Mouse (Mus musculus) neural tube, embryonic 15.5 days (tissue): ENCODE results near the gene Eif4e. TPM values are rescaled to one million over a fixed set of nuclear protein-coding genes. Genes with fewer than 3 reads are reported as not detected.

ENCODE experiments used
- ATAC-seq: fragments of 200-750 bp; cut with Nextera tagmentation; 2 replicates; pipeline ENCODE4 v1.8.0; 2017; ENCODE audit warnings: mild to moderate bottlenecking, moderate TSS enrichment, moderate library complexity; ENCODE audit not compliant: low FRiP score
- H3K27ac ChIP-seq: fragments of 300-500 bp; sonication (generic); replicated peaks from 2 replicates; pipeline ENCODE4 v1.5.1; 2015; ENCODE audit warnings: mild to moderate bottlenecking, inconsistent platforms
- H3K27me3 ChIP-seq: fragments of 300-500 bp; sonication (generic); replicated peaks from 2 replicates; pipeline ENCODE4 v1.6.1; 2015; ENCODE audit warnings: inconsistent platforms
- H3K36me3 ChIP-seq: fragments of 300-500 bp; sonication (generic); 2 replicates; pipeline ENCODE4 v1.6.1; 2015; ENCODE audit warnings: inconsistent platforms
- H3K4me1 ChIP-seq: fragments of 300-500 bp; sonication (generic); 2 replicates; pipeline ENCODE4 v1.6.1; 2015; ENCODE audit warnings: inconsistent platforms
- H3K4me2 ChIP-seq: fragments of 300-500 bp; sonication (generic); 2 replicates; pipeline ENCODE4 v1.6.1; 2015; ENCODE audit warnings: inconsistent platforms, mild to moderate bottlenecking, moderate library complexity
- H3K4me3 ChIP-seq: fragments of 300-500 bp; sonication (generic); replicated peaks from 2 replicates; pipeline ENCODE4 v1.5.1; 2015; ENCODE audit warnings: mild to moderate bottlenecking, inconsistent platforms
- H3K9ac ChIP-seq: fragments of 300-500 bp; sonication (generic); replicated peaks from 2 replicates; pipeline ENCODE4 v1.6.1; 2015; ENCODE audit warnings: mild to moderate bottlenecking, inconsistent platforms
- H3K9me3 ChIP-seq: fragments of 300-500 bp; sonication (generic); replicated peaks from 2 replicates; pipeline ENCODE4 v1.6.1; 2016; ENCODE audit warnings: inconsistent platforms
- WGBS: fragments of 180-500 bp; shearing (Covaris S2); methylation state at CpG from one replicate; pipeline ENCODE4 v1.1.7; 2015; ENCODE audit warnings: mixed read lengths; 5-methylcytosine and 5-hydroxymethylcytosine counted together
- polyA plus RNA-seq: library from polyadenylated mRNA; unstranded; fragments of >200 nt; fragmentation: Nextera tagmentation; extraction: Ambion mirVana; gene quantifications from 2 replicates; pipeline ENCODE4 v1.2.1, GENCODE M21; 2015

The Eif4e gene
- polyA plus RNA-seq, 1 experiment from 2014 or later = 320 TPM

- ATAC-seq = no peak
- no peak overlapping the region for H3K4me2 ChIP-seq
- no peaks in the 10 kb centered on the region for H3K36me3 ChIP-seq
- no peaks in the 10 kb centered on the region for H3K9me3 ChIP-seq
- H3K4me3 ChIP-seq = no peak overlapping the region
- WGBS = 96% methylated on average over 4 of the region's 4 CpGs
- H3K27ac ChIP-seq = no peak overlapping the region
- H3K27me3 ChIP-seq = no peaks in the 10 kb centered on the region
- H3K9ac ChIP-seq = no peak overlapping the region
- H3K4me1 ChIP-seq = peaks cover 19% of the 10 kb centered on the region
Observed at GRCm38 (mm10) chr3:138523956-138524355, 2.0 kb upstream of the Eif4e start.

GRCm38 (mm10) chr3:138525494-138525893 lies 485 bp upstream of the Eif4e start:
- no peaks in the 10 kb centered on the region for H3K9me3 ChIP-seq
- H3K4me2 ChIP-seq = peak overlapping the region; percentile 82; the same call in 1 of the 2 replicates
- H3K4me1 ChIP-seq = peaks cover 26% of the 10 kb centered on the region
- H3K4me3 ChIP-seq = no peak overlapping the region
- H3K27ac ChIP-seq = no peak overlapping the region
- ATAC-seq = no peak
- WGBS = 55% methylated on average over 8 of the region's 8 CpGs
- H3K36me3 ChIP-seq = no peaks in the 10 kb centered on the region
- no peaks in the 10 kb centered on the region for H3K27me3 ChIP-seq
- H3K9ac ChIP-seq = no peak overlapping the region

- Histone ChIP-seq H3K27ac (peak overlapping the region; percentile 97), H3K9me3 (no peaks in the 10 kb centered on the region)
- under 1% methylated on average over 83 of the region's 85 CpGs for WGBS
Observed at GRCm38 (mm10) chr3:138526916-138527666, 1.1 kb downstream of the Eif4e start.

GRCm38 (mm10) chr3:138527667-138528231 lies 1.8 kb downstream of the Eif4e start:
- peaks cover 37% of the 10 kb centered on the region for H3K4me1 ChIP-seq
- H3K27me3 ChIP-seq = no peaks in the 10 kb centered on the region
- H3K36me3 ChIP-seq = no peaks in the 10 kb centered on the region
- peak overlapping the region; percentile 64 for H3K4me2 ChIP-seq
- under 1% methylated on average over 55 of the region's 64 CpGs for WGBS
- no peaks in the 10 kb centered on the region for H3K9me3 ChIP-seq
- peak; percentile 69 for ATAC-seq
- H3K27ac ChIP-seq = peak overlapping the region; percentile 97
- H3K9ac ChIP-seq = peak overlapping the region; percentile 97
- H3K4me3 ChIP-seq = peak overlapping the region; percentile 99

More at GRCm38 (mm10) chr3:138526916-138527666, 1.1 kb downstream of the Eif4e start:
- peak overlapping the region; percentile 82 for H3K4me2 ChIP-seq
- peak; percentile 96 for ATAC-seq
- peak overlapping the region; percentile 97 for H3K9ac ChIP-seq
- H3K36me3 ChIP-seq = no peaks in the 10 kb centered on the region
- peaks cover 37% of the 10 kb centered on the region for H3K4me1 ChIP-seq
- H3K27me3 ChIP-seq = no peaks in the 10 kb centered on the region
- H3K4me3 ChIP-seq = peak overlapping the region; percentile 99

- H3K27ac ChIP-seq = peak overlapping the region; percentile 97; the same call in 1 of the 2 replicates
- no peaks in the 10 kb centered on the region for H3K9me3 ChIP-seq
- H3K27me3 ChIP-seq = no peaks in the 10 kb centered on the region
- H3K4me1 ChIP-seq = peaks cover 37% of the 10 kb centered on the region
- WGBS = 2% methylated on average over 16 of the region's 16 CpGs
- peak overlapping the region; percentile 99 for H3K4me3 ChIP-seq
- no peaks in the 10 kb centered on the region for H3K36me3 ChIP-seq
- H3K9ac ChIP-seq = peak overlapping the region; percentile 97
- no peak for ATAC-seq
- peak overlapping the region; percentile 64 for H3K4me2 ChIP-seq
Observed at GRCm38 (mm10) chr3:138528265-138528664, 2.3 kb downstream of the Eif4e start.

- WGBS = 80% methylated on average over 8 of the region's 8 CpGs
- no peak overlapping the region for H3K4me3 ChIP-seq
- H3K4me2 ChIP-seq = no peak overlapping the region
- H3K27ac ChIP-seq = no peak overlapping the region
- peaks cover 36% of the 10 kb centered on the region for H3K4me1 ChIP-seq
- no peak for ATAC-seq
- no peaks in the 10 kb centered on the region for H3K27me3 ChIP-seq
- H3K9ac ChIP-seq = no peak overlapping the region
- H3K36me3 ChIP-seq = no peaks in the 10 kb centered on the region
- no peaks in the 10 kb centered on the region for H3K9me3 ChIP-seq
Observed at GRCm38 (mm10) chr3:138530578-138531478, 4.8 kb downstream of the Eif4e start.

- Histone ChIP-seq H3K9me3 (no peaks in the 10 kb centered on the region), H3K4me1 (peaks cover 28% of the 10 kb centered on the region), H3K27ac (no peak overlapping the region), H3K4me3 (no peak overlapping the region), H3K36me3 (no peaks in the 10 kb centered on the region), H3K27me3 (no peaks in the 10 kb centered on the region), H3K4me2 (no peak overlapping the region), H3K9ac (no peak overlapping the region)
- ATAC-seq = no peak
- WGBS = 56% methylated on average over 12 of the region's 12 CpGs
Observed at GRCm38 (mm10) chr3:138531479-138532181, 5.7 kb downstream of the Eif4e start.

- H3K4me1 ChIP-seq = peaks cover 27% of the 10 kb centered on the region
- no peaks in the 10 kb centered on the region for H3K27me3 ChIP-seq
- no peak overlapping the region for H3K4me2 ChIP-seq
- no peak overlapping the region for H3K4me3 ChIP-seq
- H3K9ac ChIP-seq = no peak overlapping the region
- no peak for ATAC-seq
- no peaks in the 10 kb centered on the region for H3K36me3 ChIP-seq
- no peaks in the 10 kb centered on the region for H3K9me3 ChIP-seq
- H3K27ac ChIP-seq = no peak overlapping the region
- 77% methylated on average over 2 of the region's 2 CpGs for WGBS
Observed at GRCm38 (mm10) chr3:138532764-138533163, 6.8 kb downstream of the Eif4e start.

- no peak overlapping the region for H3K4me3 ChIP-seq
- no peaks in the 10 kb centered on the region for H3K36me3 ChIP-seq
- 94% methylated on average over 2 of the region's 2 CpGs for WGBS
- H3K27me3 ChIP-seq = no peaks in the 10 kb centered on the region
- peaks cover 6% of the 10 kb centered on the region for H3K4me1 ChIP-seq
- no peak for ATAC-seq
- no peak overlapping the region for H3K4me2 ChIP-seq
- H3K9me3 ChIP-seq = no peaks in the 10 kb centered on the region
- no peak overlapping the region for H3K27ac ChIP-seq
- H3K9ac ChIP-seq = no peak overlapping the region
Observed at GRCm38 (mm10) chr3:138536031-138536430, 10.1 kb downstream of the Eif4e start.

GRCm38 (mm10) chr3:138542621-138543020 lies 16.6 kb downstream of the Eif4e start:
- 74% methylated on average over 3 of the region's 3 CpGs for WGBS
- Histone ChIP-seq H3K9ac (no peak overlapping the region), H3K27me3 (no peaks in the 10 kb centered on the region), H3K4me1 (peaks cover 6% of the 10 kb centered on the region; the same call in 1 of the 2 replicates), H3K4me2 (no peak overlapping the region), H3K36me3 (no peaks in the 10 kb centered on the region), H3K27ac (no peak overlapping the region), H3K4me3 (no peak overlapping the region), H3K9me3 (no peaks in the 10 kb centered on the region)
- ATAC-seq = no peak

- no peaks in the 10 kb centered on the region for H3K27me3 ChIP-seq
- H3K9ac ChIP-seq = no peak overlapping the region
- WGBS = 79% methylated on average over 4 of the region's 4 CpGs
- H3K36me3 ChIP-seq = peaks cover 1% of the 10 kb centered on the region; the same call in 1 of the 2 replicates
- H3K4me1 ChIP-seq = peaks cover 6% of the 10 kb centered on the region; the same call in 1 of the 2 replicates
- H3K4me3 ChIP-seq = no peak overlapping the region
- no peak for ATAC-seq
- H3K9me3 ChIP-seq = no peaks in the 10 kb centered on the region
- H3K4me2 ChIP-seq = no peak overlapping the region
- H3K27ac ChIP-seq = no peak overlapping the region
Observed at GRCm38 (mm10) chr3:138544117-138544516, 18.1 kb downstream of the Eif4e start.
